Mouse (Mus musculus): ENCODE data around the gene Tnni2. TPM values are rescaled to one million over a fixed set of nuclear protein-coding genes. Genes with fewer than 3 reads are reported as not detected.

The Tnni2 gene
- polyA plus RNA-seq, 1 experiment from 2014 or later, result 2.4 TPM

GRCm38 (mm10) chr7:142479886-142480285 is 38.3 kb downstream of the Tnni2 start:
- Histone ChIP-seq H3K4me1 (replicated peaks; ENCODE audit: control insufficient read depth, insufficient read depth, low read length) (peaks cover 4% of the 10 kb centered on the region; the same call in 1 of the 2 replicates), H3K27ac (ENCODE audit: low read depth, low read length) (no peak overlapping the region), H3K9ac (ENCODE audit: low read depth, low read length) (no peak overlapping the region), H3K27me3 (replicated peaks; ENCODE audit: control insufficient read depth, insufficient read depth, low read length) (no peaks in the 10 kb centered on the region), H3K4me3 (ENCODE audit: low read depth, low read length) (no peak overlapping the region), H3K4me2 (replicated peaks; ENCODE audit: low read depth) (no peak overlapping the region), H3K36me3 (ENCODE audit: control insufficient read depth, insufficient read depth) (peaks cover 10% of the 10 kb centered on the region; the same call in 1 of the 2 replicates), H3K9me3 (ENCODE audit: control insufficient read depth) (no peaks in the 10 kb centered on the region)
- WGBS, result 93% methylated on average over 3 of the region's 3 CpGs
- TF ChIP-seq CTCF (IDR thresholded peaks at IDR 0.05; ENCODE audit: low read depth), result no peak
- ATAC-seq, result no peak

- Histone ChIP-seq H3K9ac (ENCODE audit: low read depth, low read length) (no peak overlapping the region), H3K4me3 (ENCODE audit: low read depth, low read length) (no peak overlapping the region)
- 85% methylated on average over 3 of the region's 3 CpGs for WGBS
Observed at GRCm38 (mm10) chr7:142480661-142481060, 39.1 kb downstream of the Tnni2 start.

DNA sequence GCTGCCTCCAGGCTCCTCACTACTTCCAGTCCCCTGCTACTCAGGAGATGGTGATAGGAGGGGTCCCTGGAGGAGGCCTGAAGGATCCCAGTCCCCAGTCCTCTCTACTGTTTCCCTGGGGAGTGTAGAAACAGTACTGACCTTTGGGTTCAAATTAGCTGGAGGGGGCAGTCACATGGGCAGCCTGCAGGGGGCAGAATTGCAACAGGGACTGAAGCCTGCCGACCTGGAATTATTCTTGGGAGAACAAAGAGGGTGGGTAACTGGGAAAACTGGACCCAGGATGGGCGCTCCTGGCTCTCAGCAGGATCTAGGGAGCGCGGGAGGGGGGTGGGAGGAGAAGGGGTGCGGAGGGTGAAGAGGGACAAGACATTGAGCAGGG is 39.6 kb downstream of the Tnni2 start:
- WGBS, result 10% methylated on average over 5 of the region's 5 CpGs
- Histone ChIP-seq H3K27ac (ENCODE audit: low read depth, low read length) (peak overlapping the region; percentile 92), H3K9me3 (ENCODE audit: control insufficient read depth) (no peaks in the 10 kb centered on the region), H3K4me1 (replicated peaks; ENCODE audit: control insufficient read depth, insufficient read depth, low read length) (peaks cover 4% of the 10 kb centered on the region; the same call in 1 of the 2 replicates), H3K27me3 (replicated peaks; ENCODE audit: control insufficient read depth, insufficient read depth, low read length) (no peaks in the 10 kb centered on the region), H3K36me3 (ENCODE audit: control insufficient read depth, insufficient read depth) (peaks cover 21% of the 10 kb centered on the region), H3K4me3 (ENCODE audit: low read depth, low read length) (no peak overlapping the region), H3K9ac (ENCODE audit: low read depth, low read length) (peak overlapping the region; percentile 54; the same call in 1 of the 2 replicates), H3K4me2 (replicated peaks; ENCODE audit: low read depth) (peak overlapping the region; percentile 54)
- peak; percentile 14; the same call in 1 of the 2 replicates for ATAC-seq
- peak; percentile 86 for TF ChIP-seq CTCF (IDR thresholded peaks at IDR 0.05; ENCODE audit: low read depth)

More at GRCm38 (mm10) chr7:142480661-142481060, 39.1 kb downstream of the Tnni2 start:
- Histone ChIP-seq H3K4me2 (replicated peaks; ENCODE audit: low read depth) (peak overlapping the region; percentile 54; the same call in 1 of the 2 replicates), H3K9me3 (ENCODE audit: control insufficient read depth) (no peaks in the 10 kb centered on the region), H3K4me1 (replicated peaks; ENCODE audit: control insufficient read depth, insufficient read depth, low read length) (peaks cover 4% of the 10 kb centered on the region; the same call in 1 of the 2 replicates), H3K36me3 (ENCODE audit: control insufficient read depth, insufficient read depth) (peaks cover 18% of the 10 kb centered on the region), H3K27ac (ENCODE audit: low read depth, low read length) (peak overlapping the region; percentile 92; the same call in 1 of the 2 replicates), H3K27me3 (replicated peaks; ENCODE audit: control insufficient read depth, insufficient read depth, low read length) (no peaks in the 10 kb centered on the region)
- TF ChIP-seq CTCF (IDR thresholded peaks at IDR 0.05; ENCODE audit: low read depth), result no peak
- no peak for ATAC-seq

DNA sequence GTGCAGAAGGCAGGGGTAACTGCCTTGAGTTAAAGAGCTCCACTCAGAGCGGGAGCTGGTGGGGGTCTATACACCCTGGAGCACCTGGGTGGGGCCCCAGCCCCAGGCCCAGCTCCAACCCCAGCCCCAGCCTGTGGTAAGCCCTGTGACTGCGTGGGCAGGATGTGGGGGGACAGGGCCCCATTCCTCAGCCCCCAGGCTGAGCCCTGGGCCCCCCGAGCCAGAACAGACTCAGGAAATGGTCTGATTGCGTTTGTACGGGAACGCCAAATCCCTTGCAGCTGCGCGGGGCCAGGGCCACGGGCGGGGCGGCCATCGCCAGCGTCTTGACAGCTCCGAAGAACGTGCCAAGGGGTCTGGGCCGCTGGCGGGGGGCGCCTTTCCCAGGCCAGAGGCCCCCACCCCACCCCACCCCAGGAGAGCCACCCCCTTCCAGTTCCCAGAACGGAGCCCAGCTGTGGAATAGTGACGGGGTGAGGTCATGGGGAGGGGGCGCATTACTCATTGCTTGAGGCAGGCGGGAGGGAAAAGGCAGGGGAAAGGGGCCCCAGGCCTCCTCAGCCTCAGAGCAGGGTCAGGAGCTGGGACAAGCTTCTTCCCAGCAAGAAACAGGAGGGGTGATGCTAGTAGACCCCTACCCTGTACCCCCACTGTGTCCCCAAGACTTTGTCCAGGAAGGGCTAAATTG is 40.1 kb downstream of the Tnni2 start:
- Histone ChIP-seq H3K9ac (ENCODE audit: low read depth, low read length) (peak overlapping the region; percentile 54), H3K27ac (ENCODE audit: low read depth, low read length) (peak overlapping the region; percentile 92), H3K4me3 (ENCODE audit: low read depth, low read length) (no peak overlapping the region), H3K27me3 (replicated peaks; ENCODE audit: control insufficient read depth, insufficient read depth, low read length) (no peaks in the 10 kb centered on the region), H3K9me3 (ENCODE audit: control insufficient read depth) (no peaks in the 10 kb centered on the region), H3K4me2 (replicated peaks; ENCODE audit: low read depth) (peak overlapping the region; percentile 54), H3K4me1 (replicated peaks; ENCODE audit: control insufficient read depth, insufficient read depth, low read length) (peaks cover 4% of the 10 kb centered on the region; the same call in 1 of the 2 replicates), H3K36me3 (ENCODE audit: control insufficient read depth, insufficient read depth) (peaks cover 25% of the 10 kb centered on the region)
- peak; percentile 39 for ATAC-seq
- WGBS, result 7% methylated on average over 22 of the region's 22 CpGs
- TF ChIP-seq CTCF (IDR thresholded peaks at IDR 0.05; ENCODE audit: low read depth), result no peak

DNA sequence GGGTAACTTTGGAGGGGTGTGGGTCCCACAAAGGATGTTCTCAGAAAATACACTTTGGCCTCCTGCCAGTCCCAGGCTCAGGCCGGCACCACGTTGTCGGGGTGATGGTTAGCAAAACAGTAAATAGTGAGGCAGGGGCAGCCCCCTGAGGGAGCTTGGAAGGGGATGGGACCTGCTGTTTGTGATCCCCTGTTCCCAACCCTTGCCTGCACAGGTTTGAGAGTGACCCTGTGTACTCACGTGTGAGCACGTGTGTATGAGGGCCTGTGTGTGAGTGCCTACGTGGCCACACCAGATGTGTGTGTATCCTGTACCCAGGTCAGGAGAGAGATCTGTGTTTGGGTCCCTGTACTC is 40.6 kb downstream of the Tnni2 start:
- no peak overlapping the region for H3K4me3 ChIP-seq (ENCODE audit: low read depth, low read length)
- peak overlapping the region; percentile 40; the same call in 1 of the 2 replicates for H3K9ac ChIP-seq (ENCODE audit: low read depth, low read length)
- no peaks in the 10 kb centered on the region for H3K27me3 ChIP-seq (replicated peaks; ENCODE audit: control insufficient read depth, insufficient read depth, low read length)
- peaks cover 4% of the 10 kb centered on the region; the same call in 1 of the 2 replicates for H3K4me1 ChIP-seq (replicated peaks; ENCODE audit: control insufficient read depth, insufficient read depth, low read length)
- H3K36me3 ChIP-seq (ENCODE audit: control insufficient read depth, insufficient read depth), result peaks cover 25% of the 10 kb centered on the region
- peak; percentile 12; the same call in 1 of the 2 replicates for ATAC-seq
- no peaks in the 10 kb centered on the region for H3K9me3 ChIP-seq (ENCODE audit: control insufficient read depth)
- WGBS, result 40% methylated on average over 6 of the region's 6 CpGs
- peak overlapping the region; percentile 54 for H3K4me2 ChIP-seq (replicated peaks; ENCODE audit: low read depth)
- no peak for TF ChIP-seq CTCF (IDR thresholded peaks at IDR 0.05; ENCODE audit: low read depth)
- peak overlapping the region; percentile 92 for H3K27ac ChIP-seq (ENCODE audit: low read depth, low read length)

DNA sequence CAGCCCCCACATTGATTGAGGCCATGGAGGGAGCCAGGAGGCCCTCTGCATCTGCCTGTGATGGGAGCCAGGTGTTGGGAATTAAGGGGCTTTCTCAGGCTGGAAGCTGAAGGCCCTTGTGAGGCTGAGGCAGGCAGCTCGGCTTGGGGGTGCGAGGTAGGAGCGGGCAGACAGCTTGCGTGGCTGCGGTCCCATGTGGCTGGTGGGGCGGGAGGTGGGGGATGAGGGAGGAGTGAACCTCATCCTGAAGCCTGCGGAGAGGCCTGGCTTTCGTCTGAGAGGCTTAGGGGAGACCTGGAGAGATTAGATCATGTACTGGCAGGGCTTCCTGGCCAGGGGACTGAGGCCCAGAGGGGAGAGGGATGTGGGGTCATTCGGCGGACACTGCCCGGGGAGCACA is 41.5 kb downstream of the Tnni2 start:
- no peak for TF ChIP-seq CTCF (IDR thresholded peaks at IDR 0.05; ENCODE audit: low read depth)
- no peak overlapping the region for H3K9ac ChIP-seq (ENCODE audit: low read depth, low read length)
- no peaks in the 10 kb centered on the region for H3K27me3 ChIP-seq (replicated peaks; ENCODE audit: control insufficient read depth, insufficient read depth, low read length)
- no peaks in the 10 kb centered on the region for H3K9me3 ChIP-seq (ENCODE audit: control insufficient read depth)
- H3K4me1 ChIP-seq (replicated peaks; ENCODE audit: control insufficient read depth, insufficient read depth, low read length), result peaks cover 4% of the 10 kb centered on the region; the same call in 1 of the 2 replicates
- peaks cover 25% of the 10 kb centered on the region for H3K36me3 ChIP-seq (ENCODE audit: control insufficient read depth, insufficient read depth)
- H3K4me3 ChIP-seq (ENCODE audit: low read depth, low read length), result no peak overlapping the region
- no peak overlapping the region for H3K4me2 ChIP-seq (replicated peaks; ENCODE audit: low read depth)
- H3K27ac ChIP-seq (ENCODE audit: low read depth, low read length), result peak overlapping the region; percentile 92
- 56% methylated on average over 11 of the region's 11 CpGs for WGBS
- 0 out of 2 replicates have a peak, but pooled peaks have one; percentile 18 for ATAC-seq
